Mouse (Mus musculus): ENCODE measurements around the gene Otx1.
A peak's percentile ranks its signal among the peaks of the same experiment; 100 is the strongest.

Gene Otx1

GRCm38 (mm10) chr11:22002783-22003340 lies at the start of gene Otx1:
Gene Otx1 (minus strand): TSS chr11:22002897.
- peak; percentile 61 for DNase-seq (ENCODE audit: low spot score)

DNA sequence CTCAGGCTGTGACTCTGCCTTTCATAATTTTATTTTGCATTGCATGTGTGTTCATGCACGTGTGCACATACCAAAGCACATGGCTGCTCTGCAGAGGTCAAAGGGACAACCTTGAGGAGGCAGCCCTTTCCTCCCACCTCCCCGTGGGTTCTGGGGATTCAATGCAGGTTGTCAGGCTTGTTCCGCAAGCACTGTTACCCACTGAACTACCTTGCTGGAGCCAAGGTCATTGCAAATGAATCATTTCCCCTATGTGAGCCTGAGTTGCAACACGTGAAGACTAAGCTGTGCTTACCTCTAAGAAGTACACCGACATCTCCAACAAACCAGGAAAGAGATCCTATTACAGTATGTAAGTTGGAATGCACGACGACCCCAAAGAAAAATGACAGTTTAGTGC lies 48.2 kb upstream of the Otx1 start:
- no peak for DNase-seq (ENCODE audit: low spot score)

DNA sequence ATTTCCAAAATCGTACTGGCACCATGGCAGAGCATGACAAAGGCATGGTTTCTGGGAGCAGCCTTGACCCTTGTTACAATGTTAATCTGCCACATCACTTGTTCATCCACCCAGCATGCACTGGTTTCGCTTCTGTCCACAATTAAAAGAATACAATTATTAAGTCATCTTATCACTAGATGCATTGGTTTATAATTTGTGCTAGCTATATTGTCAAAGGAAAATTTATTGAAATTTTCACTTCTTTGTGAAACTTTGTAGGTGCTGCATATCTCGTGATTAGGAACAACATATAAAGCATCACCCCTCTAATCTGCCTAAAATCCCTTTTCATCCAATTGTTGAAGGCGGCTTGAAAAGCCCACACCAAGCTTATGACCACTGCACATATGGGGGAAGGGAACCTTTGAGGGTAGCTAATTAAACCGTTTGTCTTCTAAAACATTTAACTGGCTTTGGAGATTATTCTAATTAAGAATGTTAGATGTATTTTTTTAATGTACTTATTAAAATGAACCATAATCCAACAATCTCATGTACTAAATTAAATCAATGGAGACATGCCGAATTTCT lies 37.2 kb upstream of the Otx1 start:
- DNase-seq (ENCODE audit: low spot score): peak; percentile 52

- no peak for DNase-seq (ENCODE audit: low spot score)
Observed at GRCm38 (mm10) chr11:22034564-22035105, 31.9 kb upstream of the Otx1 start.

GRCm38 (mm10) chr11:22033582-22033981 lies 30.9 kb upstream of the Otx1 start:
- DNase-seq (ENCODE audit: low spot score): no peak

GRCm38 (mm10) chr11:22020602-22021001 lies 17.9 kb upstream of the Otx1 start:
- DNase-seq (ENCODE audit: low spot score): no peak

- peak; percentile 51 for DNase-seq (ENCODE audit: low spot score)
Observed at GRCm38 (mm10) chr11:22017444-22017843, 14.7 kb upstream of the Otx1 start.

GRCm38 (mm10) chr11:22016341-22016740 lies 13.6 kb upstream of the Otx1 start:
- no peak for DNase-seq (ENCODE audit: low spot score)

DNA sequence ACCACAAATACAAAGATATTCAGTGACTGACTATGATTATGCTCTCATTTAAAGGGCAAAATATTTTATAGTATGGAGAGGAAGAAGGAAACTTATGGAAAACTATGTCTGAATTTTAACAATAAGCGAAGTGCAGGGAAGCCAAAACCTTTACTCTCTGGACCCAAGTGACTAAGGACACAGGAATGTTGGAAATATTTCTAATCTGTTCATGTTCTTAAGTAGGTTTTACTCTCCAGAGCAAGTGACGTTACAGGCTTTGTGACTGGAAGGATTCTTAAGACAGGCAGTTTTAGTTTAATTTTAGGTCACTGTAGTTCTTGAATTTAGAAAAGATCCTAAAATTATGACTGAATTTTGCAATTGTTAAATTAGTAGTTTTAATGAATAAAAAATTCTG lies 6.1 kb upstream of the Otx1 start:
- peak; percentile 38 for DNase-seq (ENCODE audit: low spot score)

DNA sequence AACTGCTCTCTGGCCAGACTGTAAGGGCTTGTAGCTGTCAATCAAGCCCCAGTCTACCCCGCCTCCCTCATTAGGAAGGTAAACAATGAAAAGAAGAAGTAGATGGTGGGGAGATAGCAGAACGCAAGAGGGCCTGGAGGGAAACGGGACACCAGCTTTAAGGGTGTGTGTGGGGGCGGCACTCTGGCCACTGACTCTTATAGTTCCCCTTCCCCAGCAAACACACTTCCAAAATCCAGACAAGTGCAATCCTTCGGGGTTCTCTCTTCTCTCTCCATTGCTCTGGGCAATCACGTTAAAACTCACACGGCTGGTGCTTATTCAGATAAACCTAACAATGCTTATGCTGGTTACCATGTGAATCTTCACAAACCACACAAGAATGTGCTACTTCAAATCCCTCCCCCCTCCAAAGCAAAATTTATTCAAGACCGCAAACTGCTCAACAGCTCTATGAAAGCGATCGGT lies 5.5 kb upstream of the Otx1 start:
- peak; percentile 64 for DNase-seq (ENCODE audit: low spot score)

GRCm38 (mm10) chr11:22007781-22008110 lies 5.0 kb upstream of the Otx1 start:
- no peak for DNase-seq (ENCODE audit: low spot score)

- peak; percentile 49 for DNase-seq (ENCODE audit: low spot score)
Observed at GRCm38 (mm10) chr11:22007088-22007780, 4.5 kb upstream of the Otx1 start.

DNA sequence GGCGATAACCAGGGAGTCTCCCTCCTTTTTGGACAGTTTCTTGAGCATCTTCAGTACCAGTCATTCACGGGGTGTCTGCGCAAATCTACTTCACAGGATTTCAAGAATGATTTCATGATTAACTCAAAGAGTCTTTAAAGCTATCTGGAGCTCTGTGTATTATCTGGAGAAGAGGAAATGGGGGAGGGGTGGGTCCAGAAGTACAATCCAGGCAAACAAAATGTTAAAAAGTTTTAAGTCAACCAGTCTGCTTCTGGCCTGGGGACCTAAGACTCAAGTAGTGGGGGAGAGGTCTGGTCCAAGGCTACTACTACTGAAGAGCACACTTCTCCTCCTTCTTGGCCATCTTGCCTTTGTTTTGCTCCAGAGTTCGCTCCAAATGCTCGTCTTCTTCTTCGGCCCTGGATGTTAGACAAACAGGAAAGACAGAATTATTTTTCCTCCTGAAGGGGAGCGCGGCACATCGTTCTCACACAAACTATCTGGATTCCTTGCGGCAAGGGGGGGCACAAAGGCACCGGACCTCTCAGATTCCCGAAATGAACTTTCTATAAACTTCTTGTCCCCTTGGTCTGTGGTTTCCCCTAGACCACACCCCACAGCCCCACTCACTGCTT lies 3.9 kb upstream of the Otx1 start:
- no peak for DNase-seq (ENCODE audit: low spot score)

DNA sequence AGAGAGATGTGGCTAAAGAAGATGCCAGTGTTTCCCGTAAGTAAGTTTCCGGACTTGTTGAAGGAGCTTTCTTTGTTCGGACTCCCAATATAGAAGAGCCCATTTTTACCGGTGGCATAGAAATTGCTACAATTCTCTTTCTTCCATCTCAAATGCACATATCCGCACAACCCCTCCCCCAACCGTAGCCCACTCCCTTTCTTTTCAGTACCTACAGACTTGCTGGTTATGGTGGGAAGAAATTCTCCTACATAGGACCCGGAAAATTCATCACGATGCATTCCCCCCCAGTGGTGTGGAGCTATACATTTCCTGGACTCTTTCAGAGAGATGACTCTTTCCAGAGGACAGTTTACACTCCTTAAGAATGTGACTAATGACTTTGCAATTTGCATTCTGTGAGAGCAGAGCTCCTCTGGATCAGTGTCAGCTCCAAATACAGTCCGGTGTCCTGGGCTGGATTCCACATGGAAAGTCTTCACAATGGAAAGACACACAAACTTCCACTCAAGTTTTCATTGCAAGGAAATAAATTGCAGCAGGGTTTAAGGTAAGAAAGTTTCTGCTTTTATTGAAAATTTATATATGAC lies 2.7 kb upstream of the Otx1 start:
- DNase-seq (ENCODE audit: low spot score): peak; percentile 32

- peak; percentile 57 for DNase-seq (ENCODE audit: low spot score)
Observed at GRCm38 (mm10) chr11:22004331-22004841, 1.7 kb upstream of the Otx1 start.

- DNase-seq (ENCODE audit: low spot score): peak; percentile 49
Observed at GRCm38 (mm10) chr11:22003341-22003981, 764 bp upstream of the Otx1 start.

GRCm38 (mm10) chr11:22002062-22002782 lies 475 bp downstream of the Otx1 start:
- peak; percentile 49 for DNase-seq (ENCODE audit: low spot score)

DNA sequence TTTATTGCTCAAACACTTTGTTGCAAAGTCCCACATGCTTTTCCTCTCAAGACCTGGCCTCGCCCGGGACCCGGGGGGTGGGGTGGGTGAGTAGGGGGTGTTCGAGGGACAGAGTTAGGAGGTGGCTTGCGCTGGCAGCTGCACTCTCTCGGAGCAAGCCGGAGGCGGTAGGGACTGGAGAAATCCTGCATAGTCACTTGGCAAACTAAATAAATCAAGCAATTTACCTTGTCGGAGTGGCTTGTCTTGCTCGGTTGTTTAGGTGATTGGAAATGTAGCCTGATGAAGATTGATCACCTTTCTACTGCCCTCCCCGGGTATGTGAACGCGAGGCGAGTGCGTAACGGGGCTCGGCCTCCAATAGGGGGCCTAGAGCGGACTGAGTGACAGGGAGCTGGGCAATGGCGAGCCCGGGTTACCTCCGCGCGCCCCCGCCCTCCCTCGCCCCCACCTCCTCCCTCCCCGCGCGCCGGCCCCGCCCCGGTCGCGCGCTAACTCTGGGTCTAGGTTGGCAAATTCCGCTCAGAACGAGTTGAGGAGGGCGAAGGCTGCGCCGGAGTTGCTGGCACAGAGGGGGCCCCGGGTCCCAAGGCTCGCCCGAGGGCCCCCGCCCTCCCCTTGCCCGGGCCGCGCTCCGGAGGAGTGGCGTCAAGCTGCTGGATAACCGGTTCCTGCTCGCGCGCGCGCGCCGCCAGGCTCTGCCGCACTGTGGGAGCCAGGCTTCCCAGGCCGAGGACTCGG lies 1.2 kb downstream of the Otx1 start:
- peak; percentile 82 for DNase-seq (ENCODE audit: low spot score)

- DNase-seq (ENCODE audit: low spot score): peak; percentile 33
Observed at GRCm38 (mm10) chr11:22000316-22001076, 2.2 kb downstream of the Otx1 start.

Measured in retina, embryonic 14.5 days (tissue).